Mouse (Mus musculus): ENCODE data around the gene Kif27. TPM values are rescaled to one million over a fixed set of nuclear protein-coding genes. Genes with fewer than 3 reads are reported as not detected.
"Not testable (repeated sequence)": the region's sequence is repeated elsewhere in the genome, so short reads cannot be mapped to it uniquely, and the experiment has no call there.

The Kif27 gene
- 1.2 and 1.4 TPM in 2 replicates for polyA plus RNA-seq (2015; fragmentation: Nextera tagmentation; extraction: Ambion mirVana)

DNA sequence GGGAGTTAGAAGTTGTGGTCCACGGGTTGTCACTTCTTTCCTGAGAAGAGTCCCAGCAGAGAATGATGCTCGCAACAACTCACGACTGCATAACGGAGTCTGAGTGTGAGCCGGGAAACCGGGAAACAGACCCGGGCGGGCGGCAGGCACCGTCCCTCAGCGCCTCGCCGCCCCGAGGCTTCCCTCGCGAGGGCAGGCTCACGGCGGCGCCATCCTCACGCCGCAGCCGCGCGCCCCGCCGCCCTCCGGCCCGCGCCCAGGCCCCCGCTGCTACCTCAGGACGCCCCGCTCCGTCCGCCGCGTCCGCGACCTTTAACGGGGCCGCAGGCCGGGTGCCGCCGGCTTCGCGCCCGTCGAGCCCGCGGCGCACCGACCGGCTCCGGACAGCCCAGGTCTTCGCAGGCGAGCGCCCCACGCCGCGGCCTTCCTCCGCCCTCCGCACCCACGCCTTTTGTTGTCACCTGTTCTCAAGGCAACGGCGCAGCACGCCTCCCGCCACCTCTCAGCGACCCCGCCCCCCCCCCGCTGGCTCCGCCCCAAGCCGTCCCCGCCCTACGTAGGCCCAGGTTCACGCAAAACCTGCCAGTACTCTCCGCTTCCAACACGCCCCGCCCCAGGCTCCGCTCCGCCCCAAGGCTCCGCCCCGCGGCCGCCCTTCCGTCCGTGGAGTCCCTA lies at the start of gene Kif27:
Gene Kif27, minus strand, starts transcription at position 494 of the 675 bp plus-strand sequence.
- ATAC-seq = peak; percentile 98
- Histone ChIP-seq H3K4me2 (replicated peaks) (peak within 1 kb of the TSS; percentile 77), H3K27ac (no peak within 1 kb of the TSS), H3K4me3 (replicated peaks) (peak within 1 kb of the TSS; percentile 70), H3K36me3 (no peaks in the 10 kb centered on the region), H3K9ac (replicated peaks) (peak within 1 kb of the TSS; percentile 70), H3K9me3 (no peaks in the 10 kb centered on the region), H3K27me3 (0 out of 2 replicates have a peak, but pooled peaks cover 3% of the 10 kb centered on the region), H3K4me1 (replicated peaks) (no peaks in the 10 kb centered on the region; the same call in 1 of the 2 replicates)
- under 1% methylated on average over 65 of the region's 85 CpGs for whole genome bisulfite sequencing

GRCm38 (mm10) chr13:58403243-58403642 lies 44.3 kb upstream of the Kif27 start, which contains the start of gene Hnrnpk:
TSS of gene Hnrnpk (minus strand) at chr13:58403343.
- H3K9me3 ChIP-seq; ATAC-seq; H3K4me1 ChIP-seq (replicated peaks); H3K36me3 ChIP-seq; H3K27me3 ChIP-seq: not testable (repeated sequence)
- Histone ChIP-seq H3K4me2 (replicated peaks) (peak within 1 kb of the TSS; percentile 57), H3K27ac (peak within 1 kb of the TSS; percentile 100), H3K9ac (replicated peaks) (peak within 1 kb of the TSS; percentile 100), H3K4me3 (replicated peaks) (peak within 1 kb of the TSS; percentile 78)
- 6% methylated on average over 17 of the region's 17 CpGs for WGBS

GRCm38 (mm10) chr13:58402744-58403110 lies 43.8 kb upstream of the Kif27 start:
- peak; percentile 72 for ATAC-seq

DNA sequence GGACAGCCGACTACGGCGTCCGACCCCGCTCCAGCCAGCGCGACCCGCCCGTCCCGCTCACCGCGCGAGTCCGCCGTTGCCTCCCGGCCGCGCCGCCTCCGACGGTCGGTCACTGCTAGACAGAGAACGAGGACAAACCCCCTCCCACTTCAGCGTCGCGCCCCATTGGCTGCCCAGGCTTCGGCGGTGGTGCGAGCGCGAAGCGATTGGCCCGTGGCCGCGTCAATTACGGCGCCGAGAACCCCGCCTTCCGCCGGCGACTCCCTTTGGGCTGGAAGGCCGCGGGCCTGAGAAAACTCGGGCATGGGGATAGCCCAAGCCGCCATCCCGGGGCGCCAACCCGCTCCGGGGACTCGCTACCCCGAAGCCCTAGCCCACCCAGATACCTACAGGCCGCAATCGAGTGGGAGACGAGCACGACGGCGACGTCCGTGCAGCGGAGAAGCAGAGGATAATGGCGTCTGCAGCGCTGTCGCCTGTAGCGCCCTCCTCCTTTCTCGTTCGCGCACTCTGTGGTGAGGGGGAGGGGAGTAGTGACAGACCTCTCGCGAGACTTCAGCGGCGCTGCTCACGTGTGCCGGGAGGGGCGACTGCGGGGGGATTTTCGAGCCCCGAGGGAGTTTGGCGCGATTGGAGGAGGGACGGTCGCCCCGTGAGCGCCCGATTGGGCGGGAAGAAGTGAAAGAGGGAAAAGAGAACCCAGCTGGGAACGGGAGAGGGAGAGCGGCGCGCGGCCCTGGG lies 43.3 kb upstream of the Kif27 start, which contains the start of gene Rmi1:
Gene Rmi1, plus strand, starts transcription at position 246 of the 741 bp plus-strand sequence.
- H3K36me3 ChIP-seq = peaks cover 10% of the 10 kb centered on the region
- H3K9me3 ChIP-seq = no peaks in the 10 kb centered on the region
- peak; percentile 96 for ATAC-seq
- WGBS = under 1% methylated on average over 78 of the region's 91 CpGs
- H3K4me2 ChIP-seq (replicated peaks) = peak within 1 kb of the TSS; percentile 85
- H3K4me1 ChIP-seq (replicated peaks) = peaks cover 9% of the 10 kb centered on the region
- H3K4me3 ChIP-seq (replicated peaks) = peak within 1 kb of the TSS; percentile 78
- peak within 1 kb of the TSS; percentile 100 for H3K9ac ChIP-seq (replicated peaks)
- H3K27ac ChIP-seq = peak within 1 kb of the TSS; percentile 100
- H3K27me3 ChIP-seq = no peaks in the 10 kb centered on the region

More at GRCm38 (mm10) chr13:58402744-58403110, 43.8 kb upstream of the Kif27 start:
- peak overlapping the region; percentile 78 for H3K4me3 ChIP-seq (replicated peaks)
- peaks cover 4% of the 10 kb centered on the region for H3K36me3 ChIP-seq
- peak overlapping the region; percentile 57 for H3K4me2 ChIP-seq (replicated peaks)
- 0% methylated on average over 41 of the region's 48 CpGs for WGBS
- H3K4me1 ChIP-seq (replicated peaks) = peaks cover 7% of the 10 kb centered on the region
- peak overlapping the region; percentile 100 for H3K27ac ChIP-seq
- no peaks in the 10 kb centered on the region for H3K9me3 ChIP-seq
- peak overlapping the region; percentile 100 for H3K9ac ChIP-seq (replicated peaks)
- no peaks in the 10 kb centered on the region for H3K27me3 ChIP-seq

DNA sequence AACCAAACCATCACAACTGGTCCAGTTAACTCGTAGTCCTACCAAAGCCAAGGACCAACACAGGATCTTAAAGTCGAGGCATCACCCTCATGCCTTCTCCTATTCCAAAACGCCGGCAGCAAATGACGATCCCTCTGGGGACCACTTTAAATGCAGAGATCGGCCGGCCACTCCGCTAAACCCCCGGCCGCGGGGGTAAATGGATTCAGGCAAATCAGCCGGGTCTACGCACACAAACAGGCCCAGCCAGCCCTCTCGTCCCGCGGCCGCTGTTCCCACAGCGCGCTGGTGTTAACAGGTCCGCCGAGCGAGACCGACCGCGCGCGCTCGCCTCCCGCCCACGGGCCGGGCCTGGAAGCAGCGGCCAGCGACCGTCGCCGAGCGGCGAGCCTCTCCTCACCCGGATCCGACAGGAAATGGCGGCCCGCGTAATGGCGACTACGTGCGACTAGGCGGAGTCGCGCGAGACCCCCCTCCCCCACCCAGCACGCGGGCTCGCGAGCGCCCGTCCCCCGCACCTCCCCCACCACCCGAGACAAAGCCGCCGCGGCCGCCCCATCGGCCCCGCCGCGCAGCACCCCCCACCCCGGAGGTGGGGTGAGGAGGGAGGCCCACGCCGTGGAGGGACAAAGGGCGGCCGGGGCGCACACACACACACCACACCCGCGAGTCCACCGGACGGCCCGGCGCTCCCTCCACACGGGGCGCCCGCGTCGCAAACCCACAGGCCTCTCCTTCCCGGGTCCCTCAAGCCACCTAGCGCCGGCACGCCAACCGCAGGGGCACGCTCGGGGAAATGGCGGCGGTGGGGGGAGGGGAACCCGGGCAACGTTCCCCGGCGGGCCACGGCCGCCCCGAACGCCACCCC lies 42.4 kb upstream of the Kif27 start:
- peak; percentile 59 for ATAC-seq
- H3K27ac ChIP-seq = peak overlapping the region; percentile 100
- H3K27me3 ChIP-seq = no peaks in the 10 kb centered on the region
- H3K4me2 ChIP-seq (replicated peaks) = peak overlapping the region; percentile 85
- WGBS = under 1% methylated on average over 89 of the region's 100 CpGs
- peaks cover 12% of the 10 kb centered on the region for H3K4me1 ChIP-seq (replicated peaks)
- H3K4me3 ChIP-seq (replicated peaks) = peak overlapping the region; percentile 78
- H3K36me3 ChIP-seq = peaks cover 13% of the 10 kb centered on the region
- no peaks in the 10 kb centered on the region for H3K9me3 ChIP-seq
- H3K9ac ChIP-seq (replicated peaks) = peak overlapping the region; percentile 100

DNA sequence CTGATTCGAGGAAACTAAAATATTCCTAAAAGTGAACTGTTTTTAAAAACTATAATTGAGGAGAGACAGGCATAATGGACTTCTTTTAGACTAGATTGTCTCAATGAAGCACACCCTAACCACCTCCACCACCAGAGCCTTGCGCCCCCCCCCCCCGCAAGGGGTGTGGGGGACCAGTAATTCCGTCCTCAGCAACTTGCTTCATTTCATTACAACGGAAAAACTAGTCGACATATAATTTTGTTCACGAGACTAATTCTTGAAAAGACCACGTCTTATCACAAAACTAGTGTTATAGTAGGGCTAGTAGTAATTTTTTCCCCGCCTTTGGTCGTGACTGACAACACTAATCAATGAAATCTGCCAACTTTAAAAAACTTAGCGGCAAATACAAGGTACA lies 41.7 kb upstream of the Kif27 start:
- no peaks in the 10 kb centered on the region for H3K27me3 ChIP-seq
- peak overlapping the region; percentile 78 for H3K4me3 ChIP-seq (replicated peaks)
- H3K27ac ChIP-seq = no peak overlapping the region
- peak overlapping the region; percentile 100 for H3K9ac ChIP-seq (replicated peaks)
- no peaks in the 10 kb centered on the region for H3K9me3 ChIP-seq
- peaks cover 12% of the 10 kb centered on the region for H3K4me1 ChIP-seq (replicated peaks)
- peak overlapping the region; percentile 85 for H3K4me2 ChIP-seq (replicated peaks)
- no peak for ATAC-seq
- 1% methylated on average over 11 of the region's 11 CpGs for WGBS
- H3K36me3 ChIP-seq = peaks cover 21% of the 10 kb centered on the region

DNA sequence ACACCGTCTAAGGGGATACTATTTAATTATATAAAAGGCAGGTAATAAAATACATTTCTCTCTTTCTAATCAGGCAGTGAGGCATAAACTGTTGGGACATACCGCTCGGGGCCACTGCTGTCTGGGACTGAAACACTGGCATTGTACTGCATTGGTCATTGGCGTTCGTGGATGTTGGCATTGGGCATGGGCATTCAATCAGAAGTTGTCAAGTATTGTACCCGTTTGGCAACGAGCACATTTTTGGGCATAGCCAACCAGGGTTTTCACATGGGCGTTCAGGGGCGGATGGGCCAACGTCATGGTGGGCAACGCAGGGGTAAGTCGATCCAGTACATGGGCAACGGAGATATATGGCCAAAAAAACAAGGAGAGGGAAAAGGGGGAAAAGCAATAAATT lies 38.7 kb upstream of the Kif27 start:
- no peak for ATAC-seq
- no peak overlapping the region for H3K9ac ChIP-seq (replicated peaks)
- H3K27ac ChIP-seq = no peak overlapping the region
- H3K27me3 ChIP-seq = no peaks in the 10 kb centered on the region
- peaks cover 45% of the 10 kb centered on the region for H3K36me3 ChIP-seq
- no peaks in the 10 kb centered on the region for H3K9me3 ChIP-seq
- 90% methylated on average over 13 of the region's 13 CpGs for WGBS
- no peak overlapping the region for H3K4me2 ChIP-seq (replicated peaks)
- peaks cover 12% of the 10 kb centered on the region for H3K4me1 ChIP-seq (replicated peaks)
- no peak overlapping the region for H3K4me3 ChIP-seq (replicated peaks)

DNA sequence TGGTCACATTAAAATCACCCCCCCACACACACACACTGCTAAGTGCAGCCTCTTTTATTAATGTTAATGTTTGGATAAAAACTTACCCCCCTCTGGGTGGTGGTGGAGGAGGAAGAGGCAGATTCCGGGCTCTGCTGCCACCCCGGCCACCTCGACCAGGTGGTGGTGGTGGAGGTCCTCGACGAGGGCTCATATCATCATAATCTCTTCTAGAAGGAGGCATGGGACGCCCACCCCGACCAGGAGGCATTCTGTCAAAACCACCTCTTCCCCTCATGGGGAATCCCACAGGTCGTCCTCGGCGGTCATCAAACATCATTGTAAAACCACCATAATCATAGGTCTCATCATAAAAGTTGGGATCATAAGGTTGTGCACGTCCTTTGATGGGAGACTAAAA lies 35.5 kb upstream of the Kif27 start:
- not testable (repeated sequence) for ATAC-seq; H3K4me1 ChIP-seq (replicated peaks); H3K27me3 ChIP-seq; H3K9ac ChIP-seq (replicated peaks); H3K9me3 ChIP-seq; H3K4me2 ChIP-seq (replicated peaks); H3K4me3 ChIP-seq (replicated peaks); H3K27ac ChIP-seq
- H3K36me3 ChIP-seq = peaks cover 66% of the 10 kb centered on the region
- WGBS = 91% methylated on average over 11 of the region's 11 CpGs

- ATAC-seq = no peak
Measured at GRCm38 (mm10) chr13:58389324-58389951, 30.5 kb upstream of the Kif27 start.

GRCm38 (mm10) chr13:58388379-58388778 lies 29.5 kb upstream of the Kif27 start:
- Histone ChIP-seq H3K36me3 (peaks cover 26% of the 10 kb centered on the region), H3K4me2 (replicated peaks) (no peak overlapping the region), H3K9me3 (no peaks in the 10 kb centered on the region), H3K9ac (replicated peaks) (no peak overlapping the region), H3K27me3 (no peaks in the 10 kb centered on the region), H3K4me3 (replicated peaks) (no peak overlapping the region), H3K27ac (no peak overlapping the region), H3K4me1 (replicated peaks) (peaks cover 12% of the 10 kb centered on the region)
- 58% methylated on average over 3 of the region's 3 CpGs for WGBS
- no peak for ATAC-seq

More at GRCm38 (mm10) chr13:58389324-58389951, 30.5 kb upstream of the Kif27 start:
- WGBS = 80% methylated on average over 2 of the region's 2 CpGs
- H3K27ac ChIP-seq = no peak overlapping the region
- no peak overlapping the region for H3K4me3 ChIP-seq (replicated peaks)
- H3K9ac ChIP-seq (replicated peaks) = no peak overlapping the region
- peaks cover 33% of the 10 kb centered on the region for H3K36me3 ChIP-seq
- peaks cover 6% of the 10 kb centered on the region; the same call in 1 of the 2 replicates for H3K4me1 ChIP-seq (replicated peaks)
- no peaks in the 10 kb centered on the region for H3K9me3 ChIP-seq
- H3K4me2 ChIP-seq (replicated peaks) = no peak overlapping the region
- H3K27me3 ChIP-seq = no peaks in the 10 kb centered on the region

GRCm38 (mm10) chr13:58387948-58388347 lies 29.0 kb upstream of the Kif27 start:
- WGBS = 18% methylated on average over 7 of the region's 7 CpGs
- Histone ChIP-seq H3K9me3 (no peaks in the 10 kb centered on the region), H3K4me3 (replicated peaks) (no peak overlapping the region), H3K4me1 (replicated peaks) (peaks cover 12% of the 10 kb centered on the region), H3K4me2 (replicated peaks) (no peak overlapping the region), H3K9ac (replicated peaks) (no peak overlapping the region), H3K27ac (no peak overlapping the region), H3K27me3 (no peaks in the 10 kb centered on the region), H3K36me3 (peaks cover 26% of the 10 kb centered on the region)
- no peak for ATAC-seq
